Mouse (Mus musculus) induced T-regulatory cell, adult 2 months (primary cell): ENCODE measurements around the gene Ccne1.
"Not testable (repeated sequence)": the region's sequence is repeated elsewhere in the genome, so short reads cannot be mapped to it uniquely, and the experiment has no call there.

Source experiments
- DNase-seq: peaks from one replicate; pipeline ENCODE4 v3.0.0-alpha.2; 2012; ENCODE audit warnings: low read depth

Gene Ccne1

GRCm38 (mm10) chr7:38107371-38108259, at the start of gene Ccne1:
Gene Ccne1 (minus strand): TSS chr7:38107534.
- peak; percentile 98 for DNase-seq

- DNase-seq, result no peak
Measured at GRCm38 (mm10) chr7:38155829-38156228, 48.5 kb upstream of the Ccne1 start.

- no peak for DNase-seq
Measured at GRCm38 (mm10) chr7:38152571-38152970, 45.2 kb upstream of the Ccne1 start.

GRCm38 (mm10) chr7:38151706-38152312, 44.5 kb upstream of the Ccne1 start:
- DNase-seq, result no peak

- DNase-seq, result no peak
Measured at GRCm38 (mm10) chr7:38147477-38147876, 40.1 kb upstream of the Ccne1 start.

GRCm38 (mm10) chr7:38141747-38142545, 34.6 kb upstream of the Ccne1 start:
- DNase-seq, result peak; percentile 92

- DNase-seq, result no peak
Measured at GRCm38 (mm10) chr7:38140324-38140723, 33.0 kb upstream of the Ccne1 start.

GRCm38 (mm10) chr7:38134471-38134870, 27.1 kb upstream of the Ccne1 start:
- no peak for DNase-seq

GRCm38 (mm10) chr7:38131186-38131585, 23.9 kb upstream of the Ccne1 start:
- DNase-seq, result peak; percentile 77

- DNase-seq, result no peak
Measured at GRCm38 (mm10) chr7:38129986-38130729, 22.8 kb upstream of the Ccne1 start.

GRCm38 (mm10) chr7:38129491-38129890, 22.2 kb upstream of the Ccne1 start:
- no peak for DNase-seq

GRCm38 (mm10) chr7:38128256-38128655, 20.9 kb upstream of the Ccne1 start:
- DNase-seq, result not testable (repeated sequence)

GRCm38 (mm10) chr7:38125565-38126159, 18.3 kb upstream of the Ccne1 start:
- no peak for DNase-seq

GRCm38 (mm10) chr7:38124164-38124563, 16.8 kb upstream of the Ccne1 start:
- peak; percentile 43 for DNase-seq

GRCm38 (mm10) chr7:38118594-38118993, 11.3 kb upstream of the Ccne1 start:
- peak; percentile 28 for DNase-seq

- no peak for DNase-seq
Measured at GRCm38 (mm10) chr7:38112451-38112850, 5.1 kb upstream of the Ccne1 start.

- no peak for DNase-seq
Measured at GRCm38 (mm10) chr7:38111996-38112395, 4.7 kb upstream of the Ccne1 start.

- peak; percentile 66 for DNase-seq
Measured at GRCm38 (mm10) chr7:38108260-38108632, 912 bp upstream of the Ccne1 start.

- DNase-seq, result peak; percentile 52
Measured at GRCm38 (mm10) chr7:38106711-38107311, 523 bp downstream of the Ccne1 start.

GRCm38 (mm10) chr7:38105379-38105778, 2.0 kb downstream of the Ccne1 start:
- no peak for DNase-seq

GRCm38 (mm10) chr7:38104097-38104496, 3.2 kb downstream of the Ccne1 start:
- peak; percentile 61 for DNase-seq
